Mouse (Mus musculus): ENCODE data around the gene Vars. TPM values are rescaled to one million over a fixed set of nuclear protein-coding genes. Genes with fewer than 3 reads are reported as not detected.
"Not testable (repeated sequence)": the region's sequence is repeated elsewhere in the genome, so short reads cannot be mapped to it uniquely, and the experiment has no call there.

The Vars gene
- polyA plus RNA-seq, 1 experiment from 2014 or later, result 55.7 TPM

DNA sequence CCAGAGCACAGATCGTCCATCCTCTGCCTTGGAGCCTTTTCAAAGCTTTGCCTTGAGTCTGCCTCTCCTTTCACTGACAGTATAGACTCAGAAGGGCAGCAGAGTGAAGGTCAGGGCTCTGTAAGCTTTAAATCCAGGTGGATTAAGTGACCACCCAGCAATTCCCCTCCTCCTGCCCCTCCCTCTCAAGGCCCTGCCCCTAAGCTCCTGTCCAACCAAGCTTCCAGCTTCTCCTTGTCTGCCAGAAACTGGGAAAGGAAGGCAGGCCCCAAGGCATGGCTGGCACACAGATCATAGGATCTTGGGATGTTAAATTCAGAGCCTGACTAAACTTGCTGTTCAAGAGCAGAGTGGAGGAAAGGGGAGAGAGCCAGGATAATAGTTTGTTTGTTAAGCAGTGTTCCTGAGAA is 36.1 kb upstream of the Vars start:
- H3K27ac ChIP-seq (ENCODE audit: low read depth, low read length), result no peak overlapping the region
- H3K27me3 ChIP-seq (ENCODE audit: control insufficient read depth, insufficient read depth, low read length), result peaks cover 21% of the 10 kb centered on the region
- H3K36me3 ChIP-seq (ENCODE audit: control insufficient read depth, insufficient read depth, low read length), result no peaks in the 10 kb centered on the region
- peaks cover 7% of the 10 kb centered on the region; the same call in 1 of the 2 replicates for H3K4me1 ChIP-seq (ENCODE audit: control insufficient read depth, insufficient read depth, low read length)
- no peak overlapping the region for H3K4me3 ChIP-seq (ENCODE audit: low read depth, low read length)
- ATAC-seq (replicated peaks; ENCODE audit: insufficient number of reproducible peaks, low FRiP score, low TSS enrichment), result no peak
- H3K4me2 ChIP-seq, result no peak overlapping the region
- no peaks in the 10 kb centered on the region for H3K9me3 ChIP-seq (replicated peaks; ENCODE audit: control insufficient read depth, low read length)
- 14% methylated on average over 1 of the region's 1 CpGs for WGBS (ENCODE audit: insufficient replicate concordance)
- no peak overlapping the region for H3K9ac ChIP-seq (ENCODE audit: low read depth, low read length)

DNA sequence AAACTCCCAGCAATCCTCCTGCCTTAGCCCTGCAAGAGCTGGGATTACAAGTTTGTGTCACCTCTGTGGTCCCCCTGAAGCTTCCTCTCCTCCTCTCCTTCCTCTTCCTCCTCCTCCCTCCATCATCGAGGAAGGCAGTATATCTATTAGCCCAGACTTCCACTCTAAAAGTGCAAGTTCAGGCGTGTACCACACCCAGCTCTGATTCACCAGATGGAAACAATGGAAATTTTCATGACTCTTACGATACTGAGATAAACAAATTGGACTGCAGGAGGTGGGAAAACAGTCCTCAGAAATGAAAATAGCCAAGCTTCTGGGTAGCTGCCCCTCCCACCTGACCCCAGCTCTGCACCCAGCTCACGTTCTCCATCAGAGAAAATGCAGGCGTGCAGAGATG is 35.2 kb upstream of the Vars start:
- Histone ChIP-seq H3K36me3 (ENCODE audit: control insufficient read depth, insufficient read depth, low read length) (no peaks in the 10 kb centered on the region), H3K27me3 (ENCODE audit: control insufficient read depth, insufficient read depth, low read length) (peaks cover 24% of the 10 kb centered on the region), H3K4me2 (no peak overlapping the region), H3K27ac (ENCODE audit: low read depth, low read length) (no peak overlapping the region), H3K9ac (ENCODE audit: low read depth, low read length) (no peak overlapping the region), H3K4me3 (ENCODE audit: low read depth, low read length) (no peak overlapping the region), H3K4me1 (ENCODE audit: control insufficient read depth, insufficient read depth, low read length) (no peaks in the 10 kb centered on the region), H3K9me3 (replicated peaks; ENCODE audit: control insufficient read depth, low read length) (no peaks in the 10 kb centered on the region)
- no peak for ATAC-seq (replicated peaks; ENCODE audit: insufficient number of reproducible peaks, low FRiP score, low TSS enrichment)
- 61% methylated on average over 5 of the region's 5 CpGs for WGBS (ENCODE audit: insufficient replicate concordance)

DNA sequence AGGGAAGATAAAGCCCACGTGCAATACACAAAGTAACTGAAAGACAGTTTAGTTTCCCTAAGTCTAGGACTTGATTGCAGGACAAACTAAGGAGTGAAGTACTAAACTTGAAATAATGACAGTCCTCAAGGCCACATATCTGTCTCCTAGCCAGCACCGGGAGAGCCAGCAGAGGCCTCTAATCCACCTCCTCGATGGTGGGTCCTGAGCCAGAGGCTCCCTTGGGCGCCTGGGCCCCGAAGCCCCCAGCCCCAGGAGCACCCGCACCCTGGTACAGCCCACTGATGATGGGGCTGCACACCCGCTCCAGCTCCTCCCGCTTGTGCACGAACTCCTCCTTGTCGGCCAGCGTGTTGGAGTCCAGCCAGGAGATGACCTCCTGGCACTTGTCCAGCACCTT is 31.0 kb upstream of the Vars start, which contains the start of gene Gm20481:
Gene Gm20481 (plus strand): TSS at position 91 of the 400 bp plus-strand sequence.
- H3K4me1 ChIP-seq (ENCODE audit: control insufficient read depth, insufficient read depth, low read length); H3K4me2 ChIP-seq; H3K4me3 ChIP-seq (ENCODE audit: low read depth, low read length); H3K27ac ChIP-seq (ENCODE audit: low read depth, low read length); ATAC-seq (replicated peaks; ENCODE audit: insufficient number of reproducible peaks, low FRiP score, low TSS enrichment); H3K9me3 ChIP-seq (replicated peaks; ENCODE audit: control insufficient read depth, low read length); H3K9ac ChIP-seq (ENCODE audit: low read depth, low read length); H3K36me3 ChIP-seq (ENCODE audit: control insufficient read depth, insufficient read depth, low read length): not testable (repeated sequence)
- WGBS (ENCODE audit: insufficient replicate concordance), result 62% methylated on average over 6 of the region's 11 CpGs
- peaks cover 24% of the 10 kb centered on the region for H3K27me3 ChIP-seq (ENCODE audit: control insufficient read depth, insufficient read depth, low read length)

DNA sequence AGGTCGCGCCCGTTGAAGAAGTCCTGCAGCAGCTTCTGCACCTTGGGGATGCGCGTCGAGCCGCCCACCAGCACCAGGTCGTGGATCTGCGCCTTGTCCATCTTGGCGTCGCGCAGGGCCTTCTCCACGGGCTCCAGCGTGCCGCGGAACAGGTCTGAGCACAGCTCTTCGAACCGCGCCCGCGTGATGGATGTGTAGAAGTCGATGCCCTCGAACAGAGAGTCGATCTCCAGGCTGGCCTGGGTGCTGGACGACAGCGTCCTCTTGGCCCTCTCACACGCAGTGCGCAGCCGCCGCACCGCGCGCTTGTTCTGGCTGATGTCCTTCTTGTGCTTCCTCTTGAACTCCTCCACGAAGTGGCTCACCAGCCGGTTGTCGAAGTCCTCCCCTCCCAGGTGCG is 29.9 kb upstream of the Vars start:
- not testable (repeated sequence) for H3K9me3 ChIP-seq (replicated peaks; ENCODE audit: control insufficient read depth, low read length); ATAC-seq (replicated peaks; ENCODE audit: insufficient number of reproducible peaks, low FRiP score, low TSS enrichment); H3K9ac ChIP-seq (ENCODE audit: low read depth, low read length); H3K4me1 ChIP-seq (ENCODE audit: control insufficient read depth, insufficient read depth, low read length); H3K27ac ChIP-seq (ENCODE audit: low read depth, low read length); H3K36me3 ChIP-seq (ENCODE audit: control insufficient read depth, insufficient read depth, low read length); H3K4me3 ChIP-seq (ENCODE audit: low read depth, low read length); H3K4me2 ChIP-seq
- WGBS (ENCODE audit: insufficient replicate concordance), result 34% methylated on average over 19 of the region's 37 CpGs
- H3K27me3 ChIP-seq (ENCODE audit: control insufficient read depth, insufficient read depth, low read length), result peaks cover 24% of the 10 kb centered on the region

DNA sequence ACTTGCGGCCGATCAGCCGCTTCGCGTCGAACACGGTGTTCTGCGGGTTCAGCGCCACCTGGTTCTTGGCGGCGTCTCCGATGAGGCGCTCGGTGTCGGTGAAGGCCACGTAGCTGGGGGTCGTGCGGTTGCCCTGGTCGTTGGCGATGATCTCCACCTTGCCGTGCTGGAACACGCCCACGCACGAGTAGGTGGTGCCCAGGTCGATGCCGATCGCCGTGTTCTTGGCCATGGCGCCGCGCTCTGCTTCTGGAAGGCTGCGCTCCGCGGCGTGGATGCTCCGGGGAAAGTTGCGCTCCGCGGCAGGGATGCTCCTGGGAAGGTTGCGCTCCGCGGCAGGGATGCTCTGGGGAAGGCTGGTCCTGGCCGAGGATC is 29.1 kb upstream of the Vars start:
- H3K4me1 ChIP-seq (ENCODE audit: control insufficient read depth, insufficient read depth, low read length); ATAC-seq (replicated peaks; ENCODE audit: insufficient number of reproducible peaks, low FRiP score, low TSS enrichment); H3K9me3 ChIP-seq (replicated peaks; ENCODE audit: control insufficient read depth, low read length); H3K9ac ChIP-seq (ENCODE audit: low read depth, low read length); H3K36me3 ChIP-seq (ENCODE audit: control insufficient read depth, insufficient read depth, low read length); H3K27ac ChIP-seq (ENCODE audit: low read depth, low read length): not testable (repeated sequence)
- H3K27me3 ChIP-seq (ENCODE audit: control insufficient read depth, insufficient read depth, low read length), result peaks cover 24% of the 10 kb centered on the region
- WGBS (ENCODE audit: insufficient replicate concordance), result under 1% methylated on average over 17 of the region's 43 CpGs
- H3K4me3 ChIP-seq (ENCODE audit: low read depth, low read length), result peak overlapping the region; percentile 45
- peak overlapping the region; percentile 86 for H3K4me2 ChIP-seq

DNA sequence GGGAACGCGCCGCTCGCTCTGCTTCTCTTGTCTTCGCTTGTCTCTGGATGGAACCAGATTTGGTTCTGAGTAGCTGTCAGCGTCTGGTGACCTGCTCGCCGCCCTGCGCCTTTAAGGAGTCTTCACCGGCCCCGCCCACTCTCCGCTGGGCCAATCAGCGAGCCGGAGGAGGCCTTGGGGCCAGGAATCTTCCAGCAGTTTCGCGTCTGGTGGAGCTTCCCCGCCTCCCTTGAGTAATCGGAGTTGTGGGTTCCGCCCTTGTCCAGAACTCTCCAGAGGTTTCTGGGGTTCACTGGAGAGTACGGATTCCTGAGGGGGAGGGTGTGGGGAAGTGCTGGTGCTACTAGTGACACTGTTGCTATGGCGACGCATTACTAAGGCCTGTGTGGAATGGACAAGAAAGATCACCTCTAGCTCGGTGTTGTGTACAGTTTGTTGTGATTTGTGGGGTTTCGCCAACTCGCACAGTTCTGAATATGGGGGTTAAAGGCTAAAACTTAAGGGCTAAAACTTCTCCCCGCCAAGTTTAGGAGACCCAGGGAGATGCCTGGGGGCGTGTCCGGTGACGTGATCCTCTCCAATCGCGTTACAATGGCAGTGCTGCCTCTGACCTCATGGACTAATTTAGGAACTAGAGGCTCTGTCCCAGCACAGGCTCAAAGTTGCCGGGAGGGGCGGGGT is 28.6 kb upstream of the Vars start, which contains the start of the genes Hspa1a and Hspa1l:
Gene Hspa1a (minus strand): TSS at position 88 of the 681 bp plus-strand sequence.
Gene Hspa1l (plus strand): TSS at position 635 of the 681 bp plus-strand sequence.
- under 1% methylated on average over 25 of the region's 33 CpGs for WGBS (ENCODE audit: insufficient replicate concordance)
- Histone ChIP-seq H3K9ac (ENCODE audit: low read depth, low read length) (peak within 1 kb of the TSS; percentile 18), H3K27ac (ENCODE audit: low read depth, low read length) (peak within 1 kb of the TSS; percentile 81), H3K4me3 (ENCODE audit: low read depth, low read length) (peak within 1 kb of the TSS; percentile 45), H3K27me3 (ENCODE audit: control insufficient read depth, insufficient read depth, low read length) (peaks cover 24% of the 10 kb centered on the region), H3K4me2 (peak within 1 kb of the TSS; percentile 86)
- not testable (repeated sequence) for H3K9me3 ChIP-seq (replicated peaks; ENCODE audit: control insufficient read depth, low read length); H3K4me1 ChIP-seq (ENCODE audit: control insufficient read depth, insufficient read depth, low read length); H3K36me3 ChIP-seq (ENCODE audit: control insufficient read depth, insufficient read depth, low read length)
- peak; percentile 84 for ATAC-seq (replicated peaks; ENCODE audit: insufficient number of reproducible peaks, low FRiP score, low TSS enrichment)

DNA sequence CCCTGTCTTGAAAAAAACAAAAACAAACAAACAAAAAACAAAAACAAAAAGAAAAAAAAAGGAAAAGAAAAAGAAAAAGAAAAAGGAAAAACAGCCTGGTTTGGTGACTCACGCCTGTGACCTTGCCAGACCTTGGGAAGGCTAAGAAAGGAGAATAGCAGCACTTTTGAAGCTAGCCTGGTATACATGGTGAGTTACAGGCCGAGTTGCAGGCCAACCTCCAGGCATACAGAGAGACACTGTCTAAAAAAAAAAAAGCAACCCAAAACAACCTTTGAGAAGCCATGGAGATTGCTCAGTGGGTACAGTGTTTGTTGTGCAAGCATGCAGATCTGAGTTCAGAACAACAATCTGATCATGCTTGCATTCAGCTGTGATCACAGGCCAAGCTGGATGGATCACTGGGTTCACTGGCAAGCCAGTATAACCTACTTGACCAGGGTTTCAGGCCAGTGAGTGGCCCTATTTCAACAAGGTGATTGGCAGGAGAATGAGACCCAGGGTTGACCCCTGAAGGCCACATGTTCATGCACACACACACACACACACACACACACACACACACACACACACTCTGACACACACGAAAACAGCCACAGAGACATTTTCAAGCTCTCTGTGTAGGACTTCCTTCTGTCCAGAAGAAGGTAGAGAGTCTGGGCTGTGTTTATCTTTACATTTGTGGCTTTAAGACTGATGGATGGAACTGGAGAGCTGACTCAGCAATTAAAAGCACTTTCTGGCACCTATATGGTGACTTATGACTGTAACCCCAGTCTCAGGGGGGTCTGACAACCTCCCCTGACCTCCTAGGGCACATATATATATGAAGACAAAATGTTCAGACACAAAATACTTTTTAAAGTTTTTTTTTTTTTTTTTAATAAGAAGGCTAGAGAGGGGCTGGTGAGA is 24.9 kb upstream of the Vars start:
- no peak for ATAC-seq (replicated peaks; ENCODE audit: insufficient number of reproducible peaks, low FRiP score, low TSS enrichment)
- Histone ChIP-seq H3K9me3 (replicated peaks; ENCODE audit: control insufficient read depth, low read length) (no peaks in the 10 kb centered on the region), H3K4me3 (ENCODE audit: low read depth, low read length) (no peak overlapping the region), H3K4me2 (no peak overlapping the region), H3K27ac (ENCODE audit: low read depth, low read length) (no peak overlapping the region), H3K4me1 (ENCODE audit: control insufficient read depth, insufficient read depth, low read length) (peaks cover 2% of the 10 kb centered on the region), H3K36me3 (ENCODE audit: control insufficient read depth, insufficient read depth, low read length) (no peaks in the 10 kb centered on the region), H3K27me3 (ENCODE audit: control insufficient read depth, insufficient read depth, low read length) (no peaks in the 10 kb centered on the region), H3K9ac (ENCODE audit: low read depth, low read length) (no peak overlapping the region)
- WGBS (ENCODE audit: insufficient replicate concordance), result 67% methylated on average over 3 of the region's 3 CpGs

DNA sequence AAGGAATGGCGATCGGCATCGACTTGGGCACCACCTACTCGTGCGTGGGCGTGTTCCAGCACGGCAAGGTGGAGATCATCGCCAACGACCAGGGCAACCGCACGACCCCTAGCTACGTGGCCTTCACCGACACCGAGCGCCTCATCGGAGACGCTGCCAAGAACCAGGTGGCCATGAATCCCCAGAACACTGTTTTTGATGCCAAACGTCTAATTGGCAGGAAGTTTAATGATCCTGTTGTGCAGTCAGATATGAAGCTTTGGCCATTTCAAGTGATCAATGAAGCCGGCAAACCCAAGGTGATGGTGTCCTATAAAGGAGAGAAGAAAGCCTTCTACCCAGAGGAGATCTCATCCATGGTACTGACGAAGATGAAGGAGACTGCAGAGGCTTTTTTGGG is 23.8 kb upstream of the Vars start:
- H3K4me2 ChIP-seq, result no peak overlapping the region
- H3K4me1 ChIP-seq (ENCODE audit: control insufficient read depth, insufficient read depth, low read length), result peaks cover 4% of the 10 kb centered on the region
- no peak for ATAC-seq (replicated peaks; ENCODE audit: insufficient number of reproducible peaks, low FRiP score, low TSS enrichment)
- no peak overlapping the region for H3K27ac ChIP-seq (ENCODE audit: low read depth, low read length)
- H3K4me3 ChIP-seq (ENCODE audit: low read depth, low read length), result no peak overlapping the region
- WGBS (ENCODE audit: insufficient replicate concordance), result 88% methylated on average over 20 of the region's 20 CpGs
- H3K27me3 ChIP-seq (ENCODE audit: control insufficient read depth, insufficient read depth, low read length), result no peaks in the 10 kb centered on the region
- no peaks in the 10 kb centered on the region for H3K9me3 ChIP-seq (replicated peaks; ENCODE audit: control insufficient read depth, low read length)
- no peaks in the 10 kb centered on the region for H3K36me3 ChIP-seq (ENCODE audit: control insufficient read depth, insufficient read depth, low read length)
- H3K9ac ChIP-seq (ENCODE audit: low read depth, low read length), result no peak overlapping the region
